Mouse (Mus musculus) CH12F3 (cell line): Measurements from ENCODE around the gene Klhdc7b.

Experiments
- in situ Hi-C: fragments of 300-500 bp; cut with MboI; formaldehyde crosslinking; loops from 2 replicates; pipeline ENCODE4 v1.14.3; 2020; ENCODE audit warnings: low sequenced_read_pairs

Klhdc7b gene

DNA sequence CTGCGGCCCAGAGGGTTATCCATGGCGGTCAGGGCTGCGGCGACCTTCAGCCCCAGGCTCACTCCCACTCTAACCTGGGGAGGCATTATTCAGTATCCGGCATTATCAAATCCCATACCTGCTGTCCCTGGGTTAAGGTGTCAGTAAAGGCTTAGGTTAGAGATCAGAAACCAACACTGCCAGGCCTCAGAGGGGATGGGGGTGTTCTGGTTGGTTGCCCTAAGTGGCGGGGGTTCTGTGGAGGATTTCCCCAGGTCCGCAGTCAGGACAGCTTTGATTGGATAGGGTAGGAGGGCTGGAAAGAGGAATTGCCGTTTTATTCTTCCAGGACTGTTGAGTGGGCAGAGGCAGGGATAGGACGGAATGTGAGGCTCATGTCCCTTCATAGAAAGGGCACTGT is 10.4 kb upstream of the Klhdc7b start:
- in situ Hi-C loops = no loop called here

- in situ Hi-C loops = no loop called here
Observed at GRCm38 (mm10) chr15:89374801-89375534, 9.7 kb upstream of the Klhdc7b start.

DNA sequence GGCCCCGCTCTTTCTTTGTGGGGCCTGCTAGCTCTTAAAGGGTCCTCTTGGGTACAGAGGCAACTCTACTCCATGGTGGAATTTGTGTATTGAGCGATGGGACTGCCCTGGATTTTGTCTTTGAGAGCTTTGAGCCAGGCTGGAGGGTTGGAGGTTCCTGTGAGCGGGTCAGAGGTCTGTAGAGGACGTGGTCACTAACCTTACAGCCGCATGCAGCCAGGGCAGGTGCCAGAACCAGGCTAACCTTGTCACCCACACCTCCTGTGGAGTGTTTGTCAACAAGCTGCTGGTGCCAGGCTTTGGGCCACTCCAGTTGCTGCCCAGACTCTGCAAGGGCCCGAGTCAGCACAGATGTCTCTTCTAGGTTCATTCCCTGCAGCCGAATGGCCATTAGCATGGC is 8.7 kb upstream of the Klhdc7b start:
- in situ Hi-C loops = no loop called here

- in situ Hi-C loops = no loop called here
Observed at GRCm38 (mm10) chr15:89376957-89377356, 7.8 kb upstream of the Klhdc7b start, which contains the start of gene Tymp. Tymp (minus strand) TSS chr15:89377039.

- in situ Hi-C loops = no loop called here
Observed at GRCm38 (mm10) chr15:89377362-89377761, 7.4 kb upstream of the Klhdc7b start.

- in situ Hi-C loops = no loop called here
Observed at GRCm38 (mm10) chr15:89377938-89378828, 6.5 kb upstream of the Klhdc7b start.

- in situ Hi-C loops = no loop called here
Observed at GRCm38 (mm10) chr15:89378831-89379401, 5.8 kb upstream of the Klhdc7b start, which contains the start of gene Odf3b. Odf3b (minus strand) TSS chr15:89379282.

DNA sequence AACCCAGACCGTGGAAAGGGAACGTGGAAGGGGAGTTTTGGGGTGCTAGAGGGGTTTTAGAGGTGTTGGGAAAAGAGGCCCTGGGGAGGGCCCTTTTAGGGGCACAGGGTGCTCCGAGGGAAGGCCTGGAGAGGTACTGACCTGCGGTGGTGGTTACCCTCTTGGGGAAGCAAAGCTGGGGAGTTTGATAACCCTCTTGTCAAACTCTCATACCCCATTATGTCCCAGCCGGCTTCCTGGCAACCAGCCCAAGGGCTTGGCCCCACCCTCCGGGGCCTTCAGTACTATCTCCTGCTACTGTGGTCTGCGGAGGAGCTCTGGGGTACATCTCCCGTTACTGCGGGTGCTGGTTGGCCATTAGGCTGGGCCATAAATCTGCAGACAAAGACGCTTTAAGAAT is 5.3 kb upstream of the Klhdc7b start:
- in situ Hi-C loops = no loop called here

GRCm38 (mm10) chr15:89387127-89387526 is 2.4 kb downstream of the Klhdc7b start:
- in situ Hi-C loops = no loop called here

GRCm38 (mm10) chr15:89390081-89390480 is 5.4 kb downstream of the Klhdc7b start:
- in situ Hi-C loops = no loop called here

GRCm38 (mm10) chr15:89396883-89397282 is 12.2 kb downstream of the Klhdc7b start:
- in situ Hi-C loops = no loop called here

- in situ Hi-C loops = no loop called here
Observed at GRCm38 (mm10) chr15:89398146-89398545, 13.4 kb downstream of the Klhdc7b start.

DNA sequence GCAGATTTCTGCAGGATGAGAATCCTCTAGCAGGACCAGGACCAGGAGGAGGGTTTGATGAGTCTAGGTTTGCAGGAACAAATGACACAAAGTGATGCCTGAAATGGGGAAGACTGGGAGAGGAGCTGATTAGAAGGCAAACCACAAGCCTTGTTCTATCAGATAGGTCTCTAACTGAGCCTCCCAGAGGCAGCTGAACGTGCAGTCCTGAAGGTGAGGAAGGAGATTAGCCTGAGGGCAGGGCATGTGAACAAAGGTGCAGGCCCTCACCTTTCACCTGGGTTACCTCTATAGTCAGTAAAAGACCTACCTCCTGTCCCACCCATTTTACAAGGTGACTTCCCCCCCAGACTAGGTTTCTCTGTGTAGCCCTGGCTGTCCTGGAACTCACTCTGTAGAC is 15.0 kb downstream of the Klhdc7b start:
- in situ Hi-C loops = no loop called here

DNA sequence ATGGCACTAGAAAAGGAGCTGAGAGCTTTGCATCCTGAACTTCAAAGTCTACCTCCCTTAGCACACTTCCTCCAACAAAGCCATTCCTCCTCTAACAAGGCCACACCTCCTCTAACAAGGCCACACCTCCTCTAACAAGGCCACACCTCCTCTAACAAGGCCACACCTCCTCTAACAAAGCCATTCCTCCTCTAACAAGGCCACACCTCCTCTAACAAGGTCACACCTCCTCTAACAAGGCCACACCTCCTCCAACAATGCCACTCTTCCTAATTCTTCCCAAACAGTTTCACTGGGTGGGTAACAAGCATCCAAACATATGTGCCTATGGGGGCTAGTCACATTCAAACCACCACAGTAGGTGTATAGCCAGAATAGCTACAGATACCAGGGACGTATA is 17.8 kb downstream of the Klhdc7b start:
- in situ Hi-C loops = no loop called here

- in situ Hi-C loops = no loop called here
Observed at GRCm38 (mm10) chr15:89404831-89405623, 20.3 kb downstream of the Klhdc7b start.

- in situ Hi-C loops = no loop called here
Observed at GRCm38 (mm10) chr15:89406691-89407090, 22.0 kb downstream of the Klhdc7b start.

- in situ Hi-C loops = no loop called here
Observed at GRCm38 (mm10) chr15:89410118-89410517, 25.4 kb downstream of the Klhdc7b start, which contains the start of gene Syce3. Syce3 (minus strand) TSS chr15:89410503.

GRCm38 (mm10) chr15:89415282-89415681 is 30.6 kb downstream of the Klhdc7b start:
- in situ Hi-C loops = no loop called here

- in situ Hi-C loops = no loop called here
Observed at GRCm38 (mm10) chr15:89421938-89422337, 37.2 kb downstream of the Klhdc7b start.

- in situ Hi-C loops = no loop called here
Observed at GRCm38 (mm10) chr15:89424621-89425020, 39.9 kb downstream of the Klhdc7b start.

DNA sequence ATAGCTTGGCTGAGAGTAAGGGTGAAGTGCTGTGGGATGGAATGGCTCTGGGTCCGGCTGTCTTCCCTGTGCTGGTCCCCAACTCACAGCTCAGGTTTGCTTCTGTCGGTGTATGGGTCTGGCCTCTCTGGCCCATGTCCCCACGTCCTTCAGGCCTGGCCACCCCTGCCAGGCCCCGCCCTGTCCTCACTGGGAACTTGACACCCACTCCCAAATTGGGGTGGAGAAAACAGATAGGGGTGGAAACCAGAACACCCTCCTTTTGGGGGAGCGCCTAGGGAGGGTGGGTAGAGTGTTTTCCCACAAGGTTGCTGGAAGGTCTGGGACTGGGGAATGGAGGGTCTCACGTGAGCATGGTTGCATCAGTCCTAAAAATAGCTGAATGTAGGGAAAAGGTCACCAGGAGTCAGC is 41.0 kb downstream of the Klhdc7b start, which contains the start of gene Cpt1b:
Cpt1b (minus strand) TSS at position 153 of the 411 bp plus-strand sequence.
- in situ Hi-C loops = no loop called here
